In the genomic region with DNA sequence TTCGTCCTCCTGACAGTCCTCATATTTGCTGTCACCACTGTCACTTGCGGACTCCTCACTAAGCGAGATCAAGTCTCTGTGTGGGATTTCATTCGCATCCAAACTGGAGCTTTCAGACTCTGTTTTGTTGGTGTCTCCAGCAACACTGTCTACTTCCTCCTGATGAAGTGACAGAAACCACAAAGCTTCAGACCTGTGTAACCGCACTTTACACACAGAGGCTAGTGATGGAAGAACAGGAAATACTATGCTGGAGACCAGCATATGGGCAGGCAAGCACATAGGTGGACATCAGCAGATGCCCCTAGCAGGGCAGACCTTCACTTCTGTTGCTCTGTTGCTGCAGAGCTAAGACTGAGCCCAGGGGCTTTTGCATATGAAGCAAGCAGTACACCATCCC, we compare ENCODE assay signal across 17 mouse cellular contexts. TPM values are rescaled to one million over a fixed set of nuclear protein-coding genes. Genes with fewer than 3 reads are reported as not detected.
DNase-seq lines count a peak whose midpoint lies in the region; ATAC-seq lines count a peak whose summit lies in the region.
"Had no signal": no experiment of that assay in that cellular context is flagged by ENCODE, and none has a peak within 500 bp of the region (broad histone marks: within the 10 kb centered on the region; RNA-seq: fewer than 3 reads in every experiment).

No protein-coding gene starts in this region.

- peak; percentile 54 for ATAC-seq in common myeloid progenitor, adult 5-6 weeks (replicated peaks; ENCODE audit: low read depth, poor library complexity, severe bottlenecking)
- ATAC-seq in megakaryocyte, adult 5-6 weeks (ENCODE audit: poor library complexity, severe bottlenecking), result peak; percentile 52
- ATAC-seq: activated CD4-positive, CD25-positive, alpha-beta regulatory T cell, adult 4 months; forebrain, embryonic 14.5 days; forebrain, embryonic 16.5 days had no signal

- no peak for DNase-seq in kidney, postnatal 25 days
- no peak for DNase-seq in urinary bladder, postnatal 4 days (ENCODE audit: low spot score in 2 of 2)
- DNase-seq in spleen, adult 18-20 months, result no peak
- DNase-seq: adrenal gland, adult 8-10 months; adrenal gland, postnatal 14 days; cerebellum, adult 11 months; cerebellum, adult 18-20 months; cerebellum, adult 8-10 months; cerebellum, adult 9-11 months; cerebellum, postnatal 14 days; cerebellum, postnatal 36 days had no signal

RNA-seq across cellular contexts. Expression of a gene that starts 16.0 kb away (rescaled TPM):
- total RNA-seq in common myeloid progenitor, adult 5-6 weeks (2017), result 57.8 and 59.3 TPM in 2 replicates
- total RNA-seq in megakaryocyte, adult 5-6 weeks (2015), result 19.2 and 19.9 TPM in 2 replicates
- 38.2 and 42.9 TPM in 2 replicates for total RNA-seq in megakaryocyte, adult 5-6 weeks (2017)

RNA-seq across cellular contexts. Expression of a gene that starts 20.7 kb away (rescaled TPM):
- total RNA-seq in common myeloid progenitor, adult 5-6 weeks (2017), result 0.23 and 1.4 TPM in 2 replicates
- not detected in 2 replicates for total RNA-seq in megakaryocyte, adult 5-6 weeks (2015)
- 0.04 TPM in 2 replicates for total RNA-seq in megakaryocyte, adult 5-6 weeks (2017)

RNA-seq across cellular contexts. Expression of a gene that starts 28.1 kb away (rescaled TPM):
- total RNA-seq in common myeloid progenitor, adult 5-6 weeks (2017), result 4.9 and 6.4 TPM in 2 replicates
- total RNA-seq in megakaryocyte, adult 5-6 weeks (2015), result 4.6 and 4.7 TPM in 2 replicates
- total RNA-seq in megakaryocyte, adult 5-6 weeks (2017), result 7.9 and 9.3 TPM in 2 replicates
- total RNA-seq: G1E had no signal
